Mouse (Mus musculus): Measurements from ENCODE around the gene Vmn1r233. TPM values are rescaled to one million over a fixed set of nuclear protein-coding genes. Genes with fewer than 3 reads are reported as not detected.

The Vmn1r233 gene
- polyA plus RNA-seq (2017; shearing (Covaris generic)), result 0.04 TPM

DNA sequence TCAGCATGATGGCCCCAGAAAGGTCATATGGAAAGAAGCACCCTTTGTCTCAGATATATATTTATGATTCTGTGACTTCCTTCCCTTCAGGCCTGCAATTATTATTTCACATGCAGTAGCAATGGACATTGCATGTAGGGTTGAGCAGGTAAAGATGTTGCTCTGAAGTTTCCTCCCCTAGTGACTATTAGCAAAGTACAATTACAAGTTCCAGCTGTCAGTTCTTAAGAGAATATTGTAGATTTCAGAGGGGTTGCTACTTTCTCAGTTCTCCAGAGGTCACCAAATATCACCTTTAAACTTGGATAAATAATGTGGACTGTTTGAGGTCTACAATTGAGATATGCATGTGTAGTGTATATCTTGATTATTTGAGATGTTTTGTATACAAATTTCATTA, at the start of gene Vmn1r233:
Vmn1r233 (minus strand) TSS at position 101 of the 400 bp plus-strand sequence.

DNA sequence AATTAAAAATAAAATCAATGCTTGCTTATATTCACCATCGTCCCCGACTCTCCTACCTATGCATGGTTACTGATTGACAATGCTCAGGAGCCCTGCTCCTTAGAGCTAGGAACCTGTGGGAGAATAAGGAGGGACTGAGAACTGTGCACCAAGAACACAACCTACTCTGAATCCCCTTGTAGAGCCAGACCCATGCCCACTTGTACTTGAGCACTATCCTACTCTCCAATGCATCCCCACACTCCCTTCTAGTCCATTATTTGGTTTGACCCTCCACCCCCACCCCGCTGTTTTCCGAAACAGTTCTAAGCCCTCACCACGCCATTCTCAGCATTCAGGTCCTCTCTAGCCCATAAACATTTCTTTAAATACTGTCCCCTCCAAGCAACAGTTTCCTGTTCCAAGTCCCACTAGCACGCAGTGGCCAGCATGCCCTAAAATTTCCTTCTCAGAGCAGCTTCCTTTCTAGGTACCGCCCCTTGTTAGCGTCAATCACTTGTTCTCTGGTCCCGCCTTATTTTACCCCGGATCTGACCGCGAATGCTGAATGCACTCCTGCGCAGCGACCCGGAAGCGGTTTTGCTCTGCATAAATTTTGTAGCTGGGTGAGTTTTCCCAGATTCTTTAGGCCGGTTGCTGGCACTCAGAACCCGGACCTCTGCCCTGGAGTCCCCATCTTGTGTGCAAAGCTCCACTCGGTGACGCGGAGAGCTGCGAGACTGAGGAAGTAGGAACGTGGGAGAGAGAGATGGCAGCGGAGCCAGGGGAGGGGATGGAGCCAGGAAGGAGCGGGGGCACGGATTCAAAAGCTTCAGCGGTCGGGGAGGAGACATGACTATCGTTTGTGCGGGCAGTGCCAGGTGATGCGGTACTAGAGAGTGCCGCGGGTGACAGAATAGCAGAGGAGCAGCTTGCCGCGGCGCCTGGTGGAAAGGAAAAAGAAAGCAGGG, 12.4 kb upstream of the Vmn1r233 start, which contains the start of gene Zfp160:
Zfp160 (plus strand) TSS at position 522 of the 950 bp plus-strand sequence.

DNA sequence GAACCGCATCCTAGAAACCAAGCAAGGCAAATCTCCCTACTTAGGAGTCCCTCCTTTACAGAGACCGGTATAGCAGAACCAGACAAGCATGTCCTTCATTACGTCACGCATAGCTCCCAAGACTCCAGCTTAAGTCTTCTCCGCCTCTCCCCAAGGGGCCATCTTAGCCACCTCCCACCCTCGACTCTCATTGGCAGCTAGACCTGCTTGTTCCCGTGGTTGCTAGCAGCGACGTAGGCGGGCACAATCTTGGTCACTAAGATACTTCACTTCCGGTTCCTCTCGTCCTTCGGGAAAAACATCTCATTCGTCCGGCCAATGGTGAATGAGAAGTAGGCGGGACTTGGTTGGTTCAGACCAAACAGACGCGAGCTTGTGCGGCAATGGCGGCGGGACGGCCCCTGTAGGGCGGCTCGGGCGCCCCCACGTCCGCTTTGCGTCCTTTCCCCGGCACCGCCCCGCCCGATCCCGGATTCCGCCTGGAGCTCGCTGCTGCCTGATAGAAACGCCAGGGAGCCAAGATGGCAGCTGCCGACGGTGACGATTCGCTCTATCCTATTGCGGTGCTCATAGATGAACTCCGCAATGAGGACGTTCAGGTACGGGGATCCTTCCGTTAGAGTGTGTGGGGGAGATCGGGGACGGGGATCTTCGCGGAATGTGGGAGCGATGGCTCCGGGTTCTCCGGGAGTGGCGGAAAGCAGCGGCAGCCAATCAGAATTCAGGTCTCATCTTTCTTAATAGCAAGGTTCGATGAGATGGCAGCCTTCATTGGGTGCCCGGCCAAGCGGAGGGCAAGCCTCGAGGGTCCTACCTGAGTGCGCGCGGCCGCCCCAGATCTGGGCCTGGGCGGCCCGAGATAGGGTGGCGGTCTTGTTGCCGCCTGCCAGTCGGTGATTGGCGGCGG, 51.0 kb downstream of the Vmn1r233 start, which contains the start of gene Ppp2r1a:
Ppp2r1a (plus strand) TSS at position 327 of the 907 bp plus-strand sequence.

Other genes starting within 250 kb of the Vmn1r233 start
- gene Vmn1r228, start 210.3 kb downstream of the Vmn1r233 start, polyA plus RNA-seq (2017; shearing (Covaris generic)), result not detected
- 0.02 TPM for gene Vmn1r229, start 184.9 kb downstream of the Vmn1r233 start, polyA plus RNA-seq (2017; shearing (Covaris generic))
- not detected for gene Vmn1r230, start 156.0 kb downstream of the Vmn1r233 start, polyA plus RNA-seq (2017; shearing (Covaris generic))
- not detected for gene Vmn1r231, start 91.4 kb downstream of the Vmn1r233 start, polyA plus RNA-seq (2017; shearing (Covaris generic))
- not detected for gene Vmn1r232, start 76.8 kb downstream of the Vmn1r233 start, polyA plus RNA-seq (2017; shearing (Covaris generic))
- gene Ppp2r1a, start 51.2 kb downstream of the Vmn1r233 start, polyA plus RNA-seq (2017; shearing (Covaris generic)), result 279 TPM
- gene Zfp160, start 12.4 kb upstream of the Vmn1r233 start, polyA plus RNA-seq (2017; shearing (Covaris generic)), result 15.2 TPM
- not detected for gene Vmn1r234, start 229.6 kb upstream of the Vmn1r233 start, polyA plus RNA-seq (2017; shearing (Covaris generic))

All from CD4-positive, CD25-positive, alpha-beta regulatory T cell (primary cell).